Mouse (Mus musculus) kidney, postnatal 10 days (tissue): ENCODE measurements around the gene Calcb.

Source experiments
- DNase-seq: peaks from one replicate; pipeline ENCODE4 v3.0.0; 2021; ENCODE audit warnings: mixed read lengths

Calcb gene

DNA sequence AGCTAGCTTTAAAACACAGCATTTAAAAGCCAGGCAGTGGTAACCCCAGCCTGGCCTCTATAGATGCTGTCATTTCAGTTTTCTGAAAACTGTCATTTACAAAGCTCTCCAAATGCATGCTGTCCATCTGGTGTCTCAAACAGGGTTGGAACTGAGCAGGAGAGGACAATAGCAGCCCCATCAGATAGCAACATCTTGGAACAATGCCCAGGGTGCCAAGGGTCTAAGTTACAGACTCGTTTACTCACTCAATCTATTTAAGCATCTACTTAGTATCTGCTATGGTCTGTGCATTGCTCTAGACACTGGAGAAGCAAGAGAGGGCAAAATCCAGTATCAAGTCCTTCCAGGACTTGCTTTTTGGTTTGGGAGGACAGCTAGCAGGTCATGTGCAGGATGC, 35.8 kb downstream of the Calcb start:
- no peak for DNase-seq

DNA sequence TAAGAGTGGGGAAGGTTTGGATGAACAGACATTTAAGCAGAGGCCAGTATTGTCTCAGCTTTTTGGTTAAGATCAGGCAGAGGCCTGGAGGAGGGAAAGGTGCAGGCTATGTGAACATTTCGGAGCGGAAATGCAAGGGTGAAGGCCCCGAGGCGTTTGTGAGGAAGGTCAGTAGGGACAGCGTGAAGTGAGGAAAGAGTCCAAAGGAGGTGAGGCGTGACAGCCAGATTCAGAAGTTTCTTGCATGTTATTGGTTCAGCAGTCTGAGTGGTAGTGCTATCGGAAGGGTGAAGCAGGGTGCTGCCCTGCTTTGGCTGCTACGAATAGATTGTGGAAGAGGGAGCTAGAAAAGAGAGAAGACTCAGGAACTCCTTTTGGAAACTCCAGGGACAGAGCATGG, 36.2 kb downstream of the Calcb start:
- DNase-seq, result no peak

DNA sequence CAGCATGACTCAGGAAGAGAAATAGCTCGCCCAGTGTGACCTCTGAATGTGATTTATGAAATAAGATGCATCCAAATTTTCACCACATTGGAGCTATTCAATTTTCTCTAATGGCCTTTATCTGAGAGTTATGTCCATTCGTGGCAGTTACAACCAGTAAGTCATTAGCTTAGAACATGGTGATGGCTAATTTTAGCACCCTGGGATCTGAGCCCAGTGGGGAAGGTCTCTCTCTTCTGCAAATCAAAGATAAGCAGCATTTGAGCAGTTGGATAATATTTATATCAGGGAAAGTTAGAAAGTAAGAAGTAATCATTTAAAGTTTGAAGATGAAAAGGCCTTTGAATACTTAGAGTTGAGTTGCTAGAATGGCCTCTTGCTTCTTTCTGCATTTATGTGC, 44.2 kb downstream of the Calcb start:
- DNase-seq, result peak; percentile 36

DNA sequence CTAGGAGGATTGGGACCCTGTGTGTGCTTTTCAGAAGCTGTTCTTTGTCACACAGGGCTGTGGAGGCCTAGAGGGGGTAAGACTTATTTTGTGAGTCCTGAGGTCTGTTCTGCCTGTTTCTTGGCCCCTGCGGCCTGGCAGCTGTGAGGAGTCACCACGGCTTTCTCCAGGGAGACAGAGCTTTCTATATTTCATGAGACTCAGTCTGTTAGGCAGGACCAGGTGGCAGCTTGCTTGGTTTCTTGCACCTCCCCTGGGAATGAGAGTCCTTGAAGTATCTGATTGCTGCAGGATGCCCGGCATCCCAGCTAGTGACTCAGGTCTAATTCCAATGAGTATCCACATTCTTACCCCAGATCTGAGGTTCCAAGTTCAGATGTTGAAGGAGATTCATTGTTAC, 46.8 kb downstream of the Calcb start:
- DNase-seq, result no peak

DNA sequence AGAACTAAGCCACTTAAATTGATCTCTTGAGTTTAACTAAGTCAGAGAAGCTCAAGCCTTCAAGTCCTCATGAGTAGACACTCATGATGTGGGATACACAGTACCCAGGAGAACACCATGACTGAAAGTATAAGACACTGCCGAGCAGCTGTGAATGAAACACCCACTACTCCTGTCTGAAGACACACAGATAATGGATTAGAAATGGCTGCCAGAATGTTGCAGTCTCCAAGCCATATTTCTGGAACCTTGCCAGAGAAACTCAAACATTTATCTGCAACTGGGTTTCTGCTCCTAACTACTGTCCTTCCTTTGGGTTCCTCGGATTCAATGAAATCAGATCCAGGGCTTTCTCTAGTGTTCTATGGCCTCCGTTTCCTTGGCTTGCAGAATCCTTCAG, 48.1 kb downstream of the Calcb start:
- no peak for DNase-seq

DNA sequence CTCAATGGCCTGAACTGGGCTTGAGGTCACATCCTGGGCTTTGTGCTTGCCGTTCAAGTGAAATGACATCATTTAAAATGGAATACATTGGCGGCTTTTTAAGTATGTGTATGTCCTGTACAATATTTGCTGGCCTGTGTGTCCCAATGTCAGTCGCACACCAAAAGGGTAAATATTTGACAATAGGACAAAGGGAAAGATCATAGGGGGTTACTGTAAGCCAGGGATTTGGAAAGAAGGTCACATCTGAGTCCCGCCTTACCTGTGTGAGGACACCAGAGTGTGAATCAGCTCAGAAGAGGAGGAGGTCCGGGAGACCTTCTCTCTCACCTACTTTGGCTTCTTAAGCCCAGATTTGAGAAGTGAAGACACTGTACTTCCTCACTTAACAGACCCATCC, 50.1 kb downstream of the Calcb start:
- no peak for DNase-seq

DNA sequence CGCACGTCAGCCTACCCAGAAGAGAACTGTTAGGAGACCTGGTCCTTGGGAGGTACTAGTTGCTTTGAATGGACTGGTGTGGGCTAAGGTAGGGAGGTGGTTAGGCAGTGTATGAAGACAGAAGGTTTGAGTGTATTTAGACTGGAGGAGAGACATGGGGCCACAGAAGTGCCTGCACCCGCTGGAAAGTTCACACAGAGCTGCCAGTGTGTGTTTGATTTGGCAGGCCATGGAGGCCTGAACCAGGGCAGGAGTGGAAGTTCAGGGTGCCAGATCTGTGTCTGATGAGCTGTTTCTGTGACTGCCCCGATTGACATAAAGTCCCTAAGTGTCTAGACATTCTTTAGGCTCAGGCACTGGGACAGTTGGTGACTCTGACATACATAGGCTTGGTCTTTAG, 50.6 kb downstream of the Calcb start:
- DNase-seq, result no peak

DNA sequence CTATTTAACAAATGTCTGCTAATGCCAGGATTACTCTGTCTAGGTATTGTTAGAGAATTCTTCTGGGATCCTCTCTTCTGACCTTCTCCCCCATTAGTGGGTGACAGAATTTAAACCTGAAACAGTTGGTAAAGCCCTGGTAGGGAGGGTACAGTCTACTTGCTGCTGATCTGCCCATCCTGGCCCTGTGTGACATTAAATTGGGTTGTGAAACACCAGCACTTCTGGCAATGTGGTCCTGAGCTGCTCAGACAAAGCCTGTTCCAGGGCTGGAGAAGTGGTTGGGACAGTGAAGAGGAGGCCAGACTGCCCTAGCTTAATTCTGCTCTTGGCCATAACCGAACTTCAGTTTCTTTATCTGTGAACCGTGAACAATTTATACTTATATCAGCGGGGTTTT, 52.1 kb downstream of the Calcb start:
- no peak for DNase-seq

DNA sequence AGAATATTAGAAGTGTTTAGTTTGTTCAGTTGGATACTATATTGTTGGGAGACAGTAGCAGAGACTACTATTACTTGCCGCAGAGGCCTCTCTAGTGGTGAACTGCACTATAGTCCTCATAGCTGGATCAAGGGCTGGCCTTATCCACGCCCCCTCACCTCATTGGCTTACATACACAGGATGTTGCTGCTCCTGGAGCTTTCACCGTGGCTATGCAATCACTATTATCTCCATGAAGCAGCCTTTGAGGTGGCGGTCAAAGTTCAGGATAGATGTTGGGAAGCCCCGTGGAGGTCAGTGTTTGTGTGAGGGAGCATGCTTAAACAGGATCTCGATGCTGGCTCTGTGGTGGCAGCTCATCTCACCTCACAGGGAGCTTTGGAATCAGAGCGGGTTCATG, 53.4 kb downstream of the Calcb start:
- no peak for DNase-seq
